Comparison of ENCODE assay signal across 12 mouse cellular contexts in the genomic region with DNA sequence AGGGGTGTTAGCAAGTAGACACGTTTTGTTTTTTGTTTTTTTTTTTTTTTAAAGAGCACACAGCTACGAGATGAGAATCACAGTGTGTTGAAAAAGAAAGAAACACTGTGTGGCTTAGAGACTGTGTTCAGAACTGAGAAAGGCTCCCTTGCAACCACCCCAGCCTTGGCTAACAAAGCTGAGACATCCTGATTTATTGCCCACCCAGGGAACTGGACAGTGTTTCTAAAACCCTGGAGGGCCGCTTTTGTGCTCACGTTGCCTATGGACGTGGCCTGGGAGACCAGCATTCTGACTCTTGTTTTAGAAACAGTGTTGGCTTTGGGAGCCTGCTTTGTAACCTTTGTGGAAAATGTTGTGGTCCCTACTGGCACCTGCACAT.
"Had no signal": no experiment of that assay in that cellular context is flagged by ENCODE, and none has a peak within 500 bp of the region (broad histone marks: within the 10 kb centered on the region; RNA-seq: fewer than 3 reads in every experiment).

No protein-coding gene starts in this region.

- H3K4me2 ChIP-seq: limb, embryonic 15.5 days; liver, embryonic 12.5 days; lung, embryonic 14.5 days; midbrain, embryonic 13.5 days; stomach, embryonic 15.5 days had no signal

- DNase-seq: kidney, adult 2 months; kidney, postnatal 25 days; layer of hippocampus, adult 9-11 months; layer of hippocampus, postnatal 36 days; lung, embryonic 14.5 days; lung, postnatal 10 days; right cerebral cortex, postnatal 14 days; thymus, postnatal 36 days had no signal

- ATAC-seq: liver, embryonic 12.5 days; midbrain, embryonic 13.5 days had no signal

- H3K27me3 ChIP-seq: limb, embryonic 15.5 days; liver, embryonic 12.5 days; midbrain, embryonic 13.5 days; stomach, embryonic 15.5 days had no signal

- H3K36me3 ChIP-seq: limb, embryonic 15.5 days; liver, embryonic 12.5 days; midbrain, embryonic 13.5 days; stomach, embryonic 15.5 days had no signal

- H3K4me1 ChIP-seq: limb, embryonic 15.5 days; liver, embryonic 12.5 days; midbrain, embryonic 13.5 days; stomach, embryonic 15.5 days had no signal

- H3K4me3 ChIP-seq: limb, embryonic 15.5 days; liver, embryonic 12.5 days; midbrain, embryonic 13.5 days; stomach, embryonic 15.5 days had no signal

- H3K9ac ChIP-seq: limb, embryonic 15.5 days; liver, embryonic 12.5 days; lung, embryonic 14.5 days; midbrain, embryonic 13.5 days; stomach, embryonic 15.5 days had no signal

- H3K9me3 ChIP-seq: limb, embryonic 15.5 days; liver, embryonic 12.5 days; midbrain, embryonic 13.5 days; stomach, embryonic 15.5 days had no signal

- H3K27ac ChIP-seq: limb, embryonic 15.5 days; liver, embryonic 12.5 days; midbrain, embryonic 13.5 days; stomach, embryonic 15.5 days had no signal
